Mouse (Mus musculus): ENCODE measurements around the gene Ankrd35. TPM values are rescaled to one million over a fixed set of nuclear protein-coding genes. Genes with fewer than 3 reads are reported as not detected.
"Not testable (repeated sequence)": the region's sequence is repeated elsewhere in the genome, so short reads cannot be mapped to it uniquely, and the experiment has no call there.

The Ankrd35 gene
- polyA plus RNA-seq, 1 experiment from 2014 or later, result 0.44 TPM

DNA sequence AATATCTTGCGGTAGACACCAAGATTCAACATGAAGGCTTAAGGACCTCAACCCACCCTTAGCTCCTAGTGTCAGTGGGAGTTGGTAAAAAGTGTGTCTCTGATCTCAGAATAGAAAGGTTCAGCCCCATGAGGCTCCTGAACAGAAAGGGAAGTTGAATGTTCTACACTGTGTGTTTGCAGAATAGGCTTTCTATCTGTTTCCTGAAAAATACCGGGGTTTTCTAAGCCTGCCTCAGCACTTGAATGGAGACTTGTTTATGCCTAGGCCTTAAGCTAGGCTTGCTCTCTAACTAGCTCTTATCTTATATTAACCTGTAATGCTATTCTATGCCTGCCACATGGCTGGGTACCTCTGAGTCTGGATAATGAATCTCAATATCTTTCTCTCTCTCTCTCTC lies 9.0 kb upstream of the Ankrd35 start:
- H3K4me3 ChIP-seq (ENCODE audit: low read depth, low read length), result no peak overlapping the region
- H3K27ac ChIP-seq (ENCODE audit: low read length), result no peak overlapping the region
- H3K9me3 ChIP-seq (ENCODE audit: low read length), result no peaks in the 10 kb centered on the region
- TF ChIP-seq CTCF (IDR thresholded peaks at IDR 0.05) (no peak), EP300 (IDR thresholded peaks at IDR 0.05) (no peak)
- ATAC-seq, result no peak
- H3K4me2 ChIP-seq (replicated peaks; ENCODE audit: low read depth, low read length), result no peak overlapping the region
- H3K36me3 ChIP-seq (ENCODE audit: insufficient read depth, low read length), result no peaks in the 10 kb centered on the region
- WGBS, result 82% methylated on average over 2 of the region's 2 CpGs
- DNase-seq (ENCODE audit: low spot score), result no peak
- 0 out of 2 replicates have a peak, but pooled peaks cover 4% of the 10 kb centered on the region for H3K4me1 ChIP-seq (ENCODE audit: insufficient read depth, low read depth, low read length)
- no peak overlapping the region for H3K9ac ChIP-seq (replicated peaks; ENCODE audit: low read depth)
- no peaks in the 10 kb centered on the region for H3K27me3 ChIP-seq (replicated peaks; ENCODE audit: insufficient read depth, low read length)

DNA sequence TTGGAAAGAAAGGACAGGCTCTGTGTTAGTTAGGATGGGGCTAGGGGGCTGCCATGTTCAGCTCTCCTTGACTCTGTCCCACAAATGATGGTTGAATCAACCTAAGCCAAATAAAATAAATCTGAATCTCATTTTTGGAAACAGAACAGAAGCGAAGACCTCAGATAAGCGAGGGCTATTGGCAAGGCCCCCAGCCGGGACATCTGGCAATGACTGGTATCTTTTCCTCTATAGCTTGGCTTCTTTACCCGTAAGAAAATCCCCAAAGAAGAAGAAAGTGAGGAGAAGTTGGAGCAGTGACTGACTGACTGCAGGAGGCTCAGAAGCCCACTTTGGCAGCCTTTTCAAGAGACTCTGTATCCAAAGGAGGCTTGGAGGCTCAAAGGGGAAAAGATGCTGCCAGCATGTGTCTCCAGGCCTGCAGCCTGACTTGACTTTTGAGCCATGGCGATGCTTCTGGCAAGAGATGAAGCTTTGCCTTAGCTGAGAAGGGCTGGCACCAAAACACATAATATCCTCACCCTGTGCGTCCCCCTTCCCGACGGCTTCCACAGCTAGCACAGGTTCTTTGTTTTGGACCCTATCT lies 7.1 kb upstream of the Ankrd35 start:
- H3K4me2 ChIP-seq (replicated peaks; ENCODE audit: low read depth, low read length), result peak overlapping the region; percentile 54
- ATAC-seq (no peak), DNase-seq (ENCODE audit: low spot score) (no peak)
- H3K9ac ChIP-seq (replicated peaks; ENCODE audit: low read depth), result no peak overlapping the region
- peak overlapping the region; percentile 38; the same call in 1 of the 2 replicates for H3K27ac ChIP-seq (ENCODE audit: low read length)
- no peaks in the 10 kb centered on the region for H3K27me3 ChIP-seq (replicated peaks; ENCODE audit: insufficient read depth, low read length)
- no peaks in the 10 kb centered on the region for H3K36me3 ChIP-seq (ENCODE audit: insufficient read depth, low read length)
- no peak for TF ChIP-seq CTCF (IDR thresholded peaks at IDR 0.05)
- TF ChIP-seq EP300 (IDR thresholded peaks at IDR 0.05), result no peak
- 45% methylated on average over 8 of the region's 8 CpGs for WGBS
- no peaks in the 10 kb centered on the region for H3K9me3 ChIP-seq (ENCODE audit: low read length)
- H3K4me3 ChIP-seq (ENCODE audit: low read depth, low read length), result no peak overlapping the region
- H3K4me1 ChIP-seq (ENCODE audit: insufficient read depth, low read depth, low read length), result 0 out of 2 replicates have a peak, but pooled peaks cover 4% of the 10 kb centered on the region

DNA sequence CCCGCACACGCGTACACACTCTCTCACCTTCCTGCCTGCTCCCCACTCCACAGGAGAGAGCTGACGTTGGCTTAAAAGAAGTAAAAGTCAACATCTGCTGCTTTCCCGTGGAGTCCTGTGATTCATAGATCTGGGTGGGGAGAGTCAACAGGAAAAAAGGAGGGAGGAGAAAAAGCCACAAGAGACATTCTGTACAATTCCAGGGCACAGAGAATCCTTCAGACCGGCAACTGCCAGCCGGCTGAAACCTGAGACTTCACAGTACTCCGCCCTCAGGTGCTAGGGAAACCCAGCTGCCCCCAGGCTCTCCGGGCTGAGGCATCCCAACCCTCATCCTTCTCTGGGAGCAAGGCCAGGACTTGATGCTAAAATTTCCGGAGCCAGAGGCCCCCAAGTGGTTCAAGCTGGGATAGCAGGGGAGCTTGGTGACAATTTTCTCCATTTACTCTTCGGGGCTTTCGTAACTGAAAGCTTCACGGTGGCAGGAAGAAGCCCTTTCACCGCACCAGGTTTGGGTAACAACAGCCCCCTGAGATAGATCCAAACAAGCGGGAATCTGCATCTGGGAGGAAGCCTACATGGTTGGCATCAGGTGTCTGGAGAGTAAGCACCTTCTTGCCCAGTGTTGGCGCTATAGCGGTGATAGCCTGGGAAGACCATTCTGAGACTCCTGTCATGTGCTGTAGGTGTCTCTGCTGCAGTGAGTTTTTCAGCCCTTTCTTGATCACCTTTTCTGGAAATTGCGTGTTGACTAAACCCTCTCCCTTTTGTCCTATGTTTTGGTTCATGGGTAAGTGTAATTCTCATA lies 6.3 kb upstream of the Ankrd35 start:
- no peaks in the 10 kb centered on the region for H3K27me3 ChIP-seq (replicated peaks; ENCODE audit: insufficient read depth, low read length)
- peak overlapping the region; percentile 38; the same call in 1 of the 2 replicates for H3K27ac ChIP-seq (ENCODE audit: low read length)
- 4% methylated on average over 15 of the region's 18 CpGs for WGBS
- H3K4me1 ChIP-seq (ENCODE audit: insufficient read depth, low read depth, low read length), result 0 out of 2 replicates have a peak, but pooled peaks cover 4% of the 10 kb centered on the region
- peak; percentile 92 for DNase-seq (ENCODE audit: low spot score)
- no peaks in the 10 kb centered on the region for H3K9me3 ChIP-seq (ENCODE audit: low read length)
- 0 out of 2 replicates have a peak overlapping the region, but pooled peaks have one; percentile 16 for H3K4me3 ChIP-seq (ENCODE audit: low read depth, low read length)
- TF ChIP-seq CTCF (IDR thresholded peaks at IDR 0.05) (peak; percentile 82), EP300 (IDR thresholded peaks at IDR 0.05) (peak; percentile 89)
- peak overlapping the region; percentile 54 for H3K4me2 ChIP-seq (replicated peaks; ENCODE audit: low read depth, low read length)
- ATAC-seq, result peak; percentile 95
- H3K9ac ChIP-seq (replicated peaks; ENCODE audit: low read depth), result peak overlapping the region; percentile 34
- no peaks in the 10 kb centered on the region for H3K36me3 ChIP-seq (ENCODE audit: insufficient read depth, low read length)

DNA sequence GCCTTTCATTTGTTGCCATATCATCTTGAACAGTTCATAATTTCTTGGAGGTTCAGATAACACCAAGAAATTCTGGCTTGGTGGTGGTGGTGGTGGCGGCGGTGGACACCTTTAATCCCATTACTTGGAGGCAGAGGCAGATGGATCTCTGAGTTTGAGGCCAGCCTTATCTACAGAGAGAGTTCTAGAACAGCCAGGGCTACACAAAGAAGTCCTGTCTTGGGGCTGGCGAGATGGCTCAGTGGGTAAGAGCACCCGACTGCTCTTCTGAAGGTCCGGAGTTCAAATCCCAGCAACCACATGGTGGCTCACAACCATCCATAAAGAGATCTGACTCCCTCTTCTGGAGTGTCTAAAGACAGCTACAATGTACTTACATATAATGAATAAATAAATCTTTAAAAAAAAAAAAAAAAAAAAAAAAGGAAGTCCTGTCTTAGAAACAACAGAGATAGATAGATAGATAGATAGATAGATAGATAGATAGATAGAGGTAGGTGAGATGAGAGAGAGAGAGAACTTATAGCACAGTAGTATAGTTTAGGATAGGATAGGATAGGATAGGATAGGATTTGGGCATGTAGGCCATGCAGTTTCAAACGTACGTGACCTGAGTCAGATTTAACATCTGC lies 4.1 kb upstream of the Ankrd35 start:
- H3K4me3 ChIP-seq (ENCODE audit: low read depth, low read length); H3K27me3 ChIP-seq (replicated peaks; ENCODE audit: insufficient read depth, low read length); DNase-seq (ENCODE audit: low spot score); ATAC-seq; H3K27ac ChIP-seq (ENCODE audit: low read length); H3K9ac ChIP-seq (replicated peaks; ENCODE audit: low read depth); H3K4me2 ChIP-seq (replicated peaks; ENCODE audit: low read depth, low read length); H3K4me1 ChIP-seq (ENCODE audit: insufficient read depth, low read depth, low read length); H3K9me3 ChIP-seq (ENCODE audit: low read length); H3K36me3 ChIP-seq (ENCODE audit: insufficient read depth, low read length): not testable (repeated sequence)
- 83% methylated on average over 6 of the region's 7 CpGs for WGBS

DNA sequence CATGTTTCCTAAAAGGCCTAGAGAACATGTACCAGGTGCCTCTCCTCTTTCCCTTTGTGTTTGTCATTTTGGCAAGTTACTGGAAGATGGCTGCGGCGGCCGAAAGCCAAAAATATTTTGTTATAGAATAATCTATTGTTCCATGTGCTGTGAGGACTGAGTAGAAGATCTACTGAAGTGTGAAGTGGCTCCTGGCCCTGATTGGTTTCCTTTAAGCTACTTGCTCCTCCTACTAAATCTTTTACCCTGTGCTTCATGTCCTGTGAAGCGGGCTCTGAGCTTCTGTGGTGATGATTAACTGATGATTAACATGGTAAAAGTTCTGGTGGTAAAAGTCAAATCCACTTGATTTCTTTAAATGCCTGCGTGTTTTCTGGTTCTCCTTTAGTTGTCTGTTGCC lies 3.0 kb upstream of the Ankrd35 start:
- no peak for TF ChIP-seq CTCF (IDR thresholded peaks at IDR 0.05)
- TF ChIP-seq EP300 (IDR thresholded peaks at IDR 0.05), result no peak
- 88% methylated on average over 5 of the region's 5 CpGs for WGBS
- Histone ChIP-seq H3K27me3 (replicated peaks; ENCODE audit: insufficient read depth, low read length) (no peaks in the 10 kb centered on the region), H3K27ac (ENCODE audit: low read length) (no peak overlapping the region), H3K9ac (replicated peaks; ENCODE audit: low read depth) (no peak overlapping the region), H3K36me3 (ENCODE audit: insufficient read depth, low read length) (no peaks in the 10 kb centered on the region), H3K9me3 (ENCODE audit: low read length) (no peaks in the 10 kb centered on the region), H3K4me2 (replicated peaks; ENCODE audit: low read depth, low read length) (no peak overlapping the region), H3K4me3 (ENCODE audit: low read depth, low read length) (no peak overlapping the region), H3K4me1 (ENCODE audit: insufficient read depth, low read depth, low read length) (0 out of 2 replicates have a peak, but pooled peaks cover 9% of the 10 kb centered on the region)
- DNase-seq (ENCODE audit: low spot score), result no peak
- no peak for ATAC-seq

DNA sequence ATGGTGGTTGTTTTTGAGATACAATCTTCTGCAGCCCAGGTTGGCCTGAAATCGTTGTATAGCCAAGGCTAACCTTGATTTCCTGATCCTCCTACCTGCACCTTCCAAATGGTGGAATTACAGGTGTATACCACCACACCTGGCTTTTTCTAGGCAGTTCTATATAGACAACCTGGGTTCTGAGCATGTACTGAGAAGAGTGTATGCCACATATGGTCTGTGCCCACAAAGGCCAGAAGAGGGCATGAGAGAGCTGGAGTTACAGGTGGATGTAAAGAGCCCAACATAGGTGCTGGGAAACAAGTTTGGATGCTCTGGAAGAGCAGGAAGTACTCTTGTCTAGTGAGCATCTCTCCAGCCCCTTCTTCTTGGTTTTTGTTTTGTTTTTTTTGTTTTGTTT lies 2.6 kb upstream of the Ankrd35 start:
- Histone ChIP-seq H3K9me3 (ENCODE audit: low read length) (no peaks in the 10 kb centered on the region), H3K36me3 (ENCODE audit: insufficient read depth, low read length) (no peaks in the 10 kb centered on the region), H3K27me3 (replicated peaks; ENCODE audit: insufficient read depth, low read length) (no peaks in the 10 kb centered on the region), H3K9ac (replicated peaks; ENCODE audit: low read depth) (no peak overlapping the region), H3K27ac (ENCODE audit: low read length) (no peak overlapping the region), H3K4me3 (ENCODE audit: low read depth, low read length) (no peak overlapping the region), H3K4me2 (replicated peaks; ENCODE audit: low read depth, low read length) (no peak overlapping the region), H3K4me1 (ENCODE audit: insufficient read depth, low read depth, low read length) (0 out of 2 replicates have a peak, but pooled peaks cover 9% of the 10 kb centered on the region)
- DNase-seq (ENCODE audit: low spot score) (peak; percentile 36), ATAC-seq (no peak)
- TF ChIP-seq EP300 (IDR thresholded peaks at IDR 0.05) (no peak), CTCF (IDR thresholded peaks at IDR 0.05) (peak; percentile 65)
- 39% methylated on average over 1 of the region's 1 CpGs for WGBS

Measured in lung, postnatal 0 days (tissue).